Mouse (Mus musculus): ENCODE results near the gene Gfpt1.

The Gfpt1 gene

DNA sequence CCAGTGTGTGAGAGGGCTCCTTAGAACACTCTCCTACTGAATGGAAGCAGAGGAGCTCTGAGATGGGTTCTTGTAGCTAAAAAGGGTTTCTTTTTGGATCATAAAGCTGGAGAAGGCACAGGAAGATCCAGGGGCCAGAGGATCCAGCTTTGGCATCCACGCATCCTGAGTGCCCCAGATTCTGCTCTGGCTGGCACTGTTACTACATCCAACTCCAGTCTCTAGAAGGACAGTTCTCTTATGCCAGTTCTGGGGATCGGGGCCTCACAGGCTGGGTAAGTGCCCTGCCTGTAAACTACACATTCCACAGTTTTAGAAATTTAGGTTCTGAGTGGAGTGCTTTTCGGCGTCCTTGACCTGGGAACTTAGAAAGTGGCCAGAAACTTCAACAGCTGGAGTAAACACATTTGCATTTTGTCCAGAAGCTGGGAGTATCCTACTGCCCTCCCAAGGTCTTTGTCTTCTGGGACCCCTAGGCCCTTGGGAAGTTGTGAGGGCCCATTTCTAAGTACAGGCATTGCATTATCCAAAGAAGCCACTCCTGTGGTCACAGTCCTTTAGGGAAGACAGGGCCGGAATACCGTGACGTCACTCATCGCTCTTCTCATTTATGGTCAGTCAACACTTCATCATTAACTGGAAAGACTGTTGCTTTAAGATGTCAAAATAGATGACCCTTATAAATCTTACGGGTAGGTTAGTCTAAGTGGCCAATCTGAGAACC is 57.8 kb downstream of the Gfpt1 start:
- DNase-seq (ENCODE audit: low spot score in 2 of 2) = no peak

DNA sequence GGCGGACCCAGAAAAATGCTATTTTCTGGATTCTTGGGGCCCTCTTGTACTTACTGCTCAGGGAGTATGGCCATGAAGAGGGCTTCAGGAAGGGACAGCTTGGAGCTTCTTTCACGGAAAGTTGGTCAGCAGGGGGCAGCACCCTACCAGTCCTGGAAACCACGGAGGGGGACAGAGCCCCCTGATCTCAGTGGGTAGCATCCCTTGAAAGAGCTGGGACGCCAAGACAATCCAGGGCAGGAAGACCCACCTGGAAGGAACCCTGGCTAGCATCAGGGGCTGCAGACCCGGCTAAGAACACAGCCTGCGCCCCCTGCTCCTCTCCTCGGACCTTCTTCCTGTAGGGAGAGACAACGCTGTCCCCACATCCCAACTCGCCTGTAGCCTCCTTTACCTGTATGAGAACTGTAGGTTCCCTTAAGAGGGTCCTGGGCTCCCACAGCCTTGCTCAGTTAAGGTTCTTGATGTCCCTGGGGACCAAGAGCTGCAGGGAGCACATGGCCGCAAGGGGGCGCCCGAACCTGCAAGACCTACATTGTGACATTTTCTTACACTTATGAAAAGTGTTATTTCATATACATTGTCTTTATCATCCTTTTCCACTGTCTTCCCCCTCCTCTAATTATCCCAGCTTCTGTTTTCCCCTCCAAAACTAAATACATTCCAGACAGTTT is 58.8 kb downstream of the Gfpt1 start:
- peak; percentile 74 to 92 for DNase-seq (ENCODE audit: low spot score in 2 of 2)

GRCm38 (mm10) chr6:87101955-87102353 is 59.3 kb downstream of the Gfpt1 start:
- DNase-seq (ENCODE audit: low spot score in 2 of 2) = no peak

DNA sequence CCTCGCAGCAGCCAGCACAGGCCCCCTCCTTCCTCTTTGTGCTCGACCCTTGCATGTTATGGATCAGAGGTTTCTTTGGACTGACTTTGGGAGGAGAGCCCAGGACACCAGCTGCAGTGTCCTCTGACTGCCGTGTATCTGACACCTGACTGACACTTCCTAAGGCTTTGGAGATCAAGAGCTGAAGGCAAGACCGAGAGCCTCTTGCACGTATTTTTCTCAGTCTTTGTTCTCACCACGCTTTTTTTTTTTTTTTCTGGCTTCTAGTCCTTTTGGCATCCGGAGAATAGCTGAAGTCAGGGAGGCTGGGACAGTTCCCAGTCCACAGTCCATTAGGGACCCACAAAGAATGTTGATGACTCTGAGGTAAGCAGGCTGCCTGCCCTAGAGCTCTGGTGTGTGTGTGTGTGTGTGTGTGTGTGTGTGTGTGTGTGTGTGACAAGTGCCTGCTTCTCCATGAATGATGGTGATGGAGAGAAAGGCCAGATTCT is 59.8 kb downstream of the Gfpt1 start:
- peak in 1 of 2 experiments; percentile 30 for DNase-seq (ENCODE audit: low spot score in 2 of 2)

DNA sequence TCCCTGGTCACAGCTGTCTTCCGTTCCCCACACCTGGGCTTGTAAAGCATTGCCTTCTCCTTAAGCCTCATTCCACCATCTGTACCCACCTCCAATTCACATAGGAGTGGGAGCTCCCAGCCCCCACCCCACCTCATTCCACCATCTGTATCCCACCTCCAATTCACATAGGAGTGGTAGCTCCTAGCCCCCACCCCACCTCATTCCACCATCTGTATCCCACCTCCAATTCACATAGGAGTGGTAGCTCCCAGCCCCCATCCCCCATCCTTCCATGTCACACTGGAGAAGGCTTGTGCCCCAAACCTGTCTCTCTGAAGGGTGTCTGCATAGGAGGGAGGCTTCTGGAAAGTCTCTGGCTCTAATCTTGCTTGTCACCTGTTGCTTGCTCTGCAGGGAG is 60.7 kb downstream of the Gfpt1 start:
- DNase-seq (ENCODE audit: low spot score in 2 of 2) = no peak

- DNase-seq (ENCODE audit: low spot score in 2 of 2) = no peak
Observed at GRCm38 (mm10) chr6:87104123-87104796, 61.6 kb downstream of the Gfpt1 start, which contains the start of gene D6Ertd527e. Gene D6Ertd527e (plus strand): TSS chr6:87104746.

DNA sequence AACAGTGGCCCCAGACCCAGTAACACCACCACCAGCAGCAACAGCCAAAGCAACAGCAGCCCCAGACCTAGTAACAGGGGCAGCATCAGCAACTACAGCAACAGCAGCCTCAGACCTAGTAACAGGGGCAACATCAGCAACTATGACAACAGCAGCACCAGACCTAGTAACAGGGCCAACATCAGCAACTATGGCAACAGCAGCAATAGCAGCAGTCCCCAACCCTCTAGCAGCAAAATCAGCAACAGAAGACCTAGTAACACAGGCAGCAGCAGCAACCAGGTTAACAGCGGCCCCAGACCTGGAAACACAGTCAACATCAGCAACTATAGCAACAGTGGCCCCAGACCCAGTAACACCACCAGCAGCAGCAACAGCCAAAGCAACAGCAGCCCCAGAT is 68.8 kb downstream of the Gfpt1 start:
- no peak for DNase-seq (ENCODE audit: low spot score in 2 of 2)

GRCm38 (mm10) chr6:87112125-87112524 is 69.5 kb downstream of the Gfpt1 start:
- peak in 1 of 2 experiments; percentile 57 for DNase-seq (ENCODE audit: low spot score in 2 of 2)

- peak in 1 of 2 experiments; percentile 50 for DNase-seq (ENCODE audit: low spot score in 2 of 2)
Observed at GRCm38 (mm10) chr6:87115981-87116380, 73.3 kb downstream of the Gfpt1 start.

DNA sequence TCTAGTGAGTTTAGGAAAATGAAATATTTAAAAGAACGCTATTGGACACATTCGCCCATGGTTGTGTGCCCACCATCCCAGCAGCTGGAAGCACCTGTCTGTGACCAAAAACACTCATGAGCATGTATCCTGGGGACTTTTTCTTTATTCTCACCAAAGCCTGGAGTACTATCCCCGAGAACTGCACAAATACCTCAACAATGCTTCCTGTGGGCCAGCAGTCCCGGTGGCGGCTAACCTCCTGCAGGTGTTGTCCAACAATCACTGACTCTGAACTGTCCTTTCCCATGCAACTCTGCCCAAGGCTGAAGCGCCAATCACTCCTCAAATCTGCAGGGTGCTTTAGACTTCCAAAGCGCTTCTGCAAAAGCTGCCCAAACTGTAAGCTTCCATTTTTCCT is 74.0 kb downstream of the Gfpt1 start:
- peak in 1 of 2 experiments; percentile 41 for DNase-seq (ENCODE audit: low spot score in 2 of 2)

DNA sequence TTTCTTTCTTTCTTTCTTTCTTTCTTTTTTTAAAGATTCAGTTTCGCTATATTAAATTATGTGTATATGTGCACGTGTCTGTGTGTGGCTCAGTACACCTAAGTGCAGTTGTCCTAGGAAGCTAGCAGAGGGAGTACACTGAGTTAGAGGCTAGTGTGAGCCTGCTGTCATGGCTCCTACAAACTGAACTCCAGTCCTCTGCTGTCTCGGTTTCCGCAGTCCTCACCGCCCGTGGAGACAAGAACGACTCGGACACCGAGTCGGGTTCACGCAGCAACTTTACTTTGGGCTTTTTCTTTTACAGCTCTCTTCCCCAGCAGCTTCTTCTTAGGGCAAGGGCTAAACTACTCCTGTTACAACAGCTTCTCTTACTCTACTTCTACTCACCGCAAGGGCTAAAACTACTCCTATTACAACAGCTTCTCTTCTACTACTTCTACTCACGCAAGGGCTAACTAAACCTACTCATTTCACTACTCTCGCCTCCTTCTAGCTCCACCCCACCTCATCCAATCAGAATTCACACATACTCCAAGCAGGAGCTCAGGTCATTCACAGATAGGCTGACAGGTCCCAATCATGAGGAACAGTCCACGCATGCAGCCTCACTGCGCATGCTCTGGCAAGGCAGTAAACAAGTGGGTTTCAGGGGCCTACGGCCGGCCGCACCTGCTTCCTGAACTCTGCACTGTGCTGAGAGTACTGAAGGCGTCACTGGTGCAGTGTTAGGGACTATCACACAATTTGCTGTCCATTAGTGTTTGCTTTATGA is 76.6 kb downstream of the Gfpt1 start:
- peak in 1 of 2 experiments; percentile 1 for DNase-seq (ENCODE audit: low spot score in 2 of 2)

GRCm38 (mm10) chr6:87119975-87120374 is 77.3 kb downstream of the Gfpt1 start:
- DNase-seq (ENCODE audit: low spot score in 2 of 2) = no peak

GRCm38 (mm10) chr6:87120661-87121060 is 78.0 kb downstream of the Gfpt1 start:
- DNase-seq (ENCODE audit: low spot score in 2 of 2) = no peak

DNA sequence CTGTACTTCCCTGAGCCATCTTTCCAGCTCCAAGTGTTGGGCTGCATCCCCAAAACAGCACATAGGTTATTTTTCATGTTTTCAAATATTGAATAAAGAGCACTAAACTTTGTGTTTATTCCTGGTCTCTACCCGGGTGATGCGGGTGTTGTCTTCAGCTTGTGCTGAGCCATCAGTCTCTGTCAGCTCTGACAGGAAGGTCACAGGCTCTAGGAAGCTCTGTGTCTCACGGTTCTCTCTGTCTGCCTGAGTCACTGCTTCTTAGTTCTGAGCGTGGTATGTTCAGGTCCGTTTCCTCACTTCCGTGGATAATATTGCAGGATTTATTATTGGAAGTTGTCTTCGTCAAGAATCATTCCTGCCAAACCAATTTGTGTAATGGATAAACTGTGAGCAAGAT is 79.3 kb downstream of the Gfpt1 start:
- DNase-seq (ENCODE audit: low spot score in 2 of 2) = no peak

DNA sequence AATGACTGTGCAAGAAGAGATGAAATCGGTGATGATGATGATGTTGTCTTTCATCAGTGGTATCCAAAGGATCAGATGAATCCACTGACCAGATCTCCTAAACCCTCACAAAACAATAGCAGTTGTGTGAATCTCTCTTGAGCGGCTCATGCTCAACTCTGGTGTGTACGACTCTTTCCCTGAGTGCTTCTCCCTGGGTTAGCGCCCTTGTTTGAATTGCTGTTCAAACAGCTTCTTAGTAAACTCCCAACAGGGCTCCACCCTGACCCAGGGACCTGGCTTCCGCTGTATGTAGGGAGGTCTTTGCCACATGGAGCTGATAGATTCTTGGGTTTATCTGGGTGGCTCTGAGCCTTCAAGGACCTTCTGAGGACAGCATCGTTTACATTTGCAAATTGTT is 80.8 kb downstream of the Gfpt1 start:
- DNase-seq (ENCODE audit: low spot score in 2 of 2) = no peak

DNA sequence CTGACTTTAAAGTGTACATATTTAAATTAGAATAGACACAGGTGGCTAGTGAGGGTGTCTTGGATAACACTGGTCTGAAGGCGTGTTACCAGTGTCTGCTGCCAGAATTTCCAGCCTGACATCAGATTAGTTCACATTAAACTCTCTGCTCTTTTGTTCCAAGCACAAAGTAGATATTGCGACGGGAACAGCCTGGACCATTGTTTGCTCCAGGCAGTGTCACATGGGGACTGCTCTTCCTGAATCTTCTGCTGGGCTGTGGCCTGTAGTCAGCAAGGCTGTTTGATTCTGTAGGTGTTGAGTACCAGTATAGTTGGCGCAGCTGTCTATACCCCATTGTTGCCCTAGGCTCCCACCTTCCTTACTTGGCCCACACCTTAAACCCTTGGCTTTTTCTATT is 81.3 kb downstream of the Gfpt1 start:
- DNase-seq (ENCODE audit: low spot score in 2 of 2) = peak in 1 of 2 experiments; percentile 36

GRCm38 (mm10) chr6:87127049-87127753 is 84.6 kb downstream of the Gfpt1 start:
- DNase-seq (ENCODE audit: low spot score in 2 of 2) = no peak

DNA sequence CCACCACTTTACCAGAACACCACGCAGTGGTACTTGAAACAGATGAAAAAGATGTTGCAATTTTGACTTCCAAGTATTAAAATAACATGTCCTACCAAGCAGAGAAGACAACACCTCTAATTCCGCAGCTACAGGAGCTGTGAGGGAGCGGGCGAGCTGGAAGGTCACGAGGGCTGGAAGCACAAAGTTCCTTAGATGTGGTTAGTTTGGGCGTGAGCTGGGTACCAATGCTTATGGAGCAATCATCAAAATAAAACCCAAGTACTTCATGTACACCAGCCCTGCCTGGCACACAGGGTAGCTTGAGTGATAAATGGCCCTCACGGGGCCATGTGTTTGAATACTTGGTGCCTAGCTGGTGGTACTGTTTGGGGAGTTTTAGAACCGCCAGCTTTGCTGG is 87.2 kb downstream of the Gfpt1 start:
- DNase-seq (ENCODE audit: low spot score in 2 of 2) = no peak

- no peak for DNase-seq (ENCODE audit: low spot score in 2 of 2)
Observed at GRCm38 (mm10) chr6:87130628-87131027, 88.0 kb downstream of the Gfpt1 start.

DNA sequence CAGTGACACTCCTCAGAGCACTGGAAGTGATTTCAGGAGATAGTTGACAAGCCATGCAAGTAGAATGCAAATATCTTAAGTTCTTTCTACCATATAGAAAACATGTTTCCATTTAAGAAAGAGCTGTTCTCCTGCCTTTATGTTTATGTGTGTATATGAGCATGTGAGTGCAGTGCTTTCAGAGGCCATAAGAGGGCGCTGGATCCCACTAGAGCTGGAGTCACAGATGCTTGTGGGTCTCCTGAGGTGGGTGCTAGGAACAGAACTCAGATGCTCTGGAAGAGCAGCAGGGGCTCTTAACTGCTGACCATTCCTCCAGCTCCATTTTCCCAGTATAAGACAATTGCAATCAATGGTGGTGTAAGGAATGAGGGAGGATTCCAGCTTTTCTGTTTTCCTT is 88.4 kb downstream of the Gfpt1 start:
- DNase-seq (ENCODE audit: low spot score in 2 of 2) = no peak

- DNase-seq (ENCODE audit: low spot score in 2 of 2) = no peak
Observed at GRCm38 (mm10) chr6:87133520-87133919, 90.9 kb downstream of the Gfpt1 start.
